Mouse (Mus musculus) midbrain, embryonic 14.5 days (tissue): Measurements from ENCODE around the gene Rarb. TPM values are rescaled to one million over a fixed set of nuclear protein-coding genes. Genes with fewer than 3 reads are reported as not detected.

Experiments
- ATAC-seq: fragments of 200-750 bp; cut with Nextera tagmentation; 2 replicates; pipeline ENCODE4 v1.8.0; 2017; ENCODE audit warnings: moderate number of reproducible peaks, moderate library complexity; ENCODE audit not compliant: low FRiP score, low TSS enrichment
- DNase-seq: peaks from one replicate; pipeline ENCODE4 v3.0.0-alpha.2; 2015
- H3K27ac ChIP-seq: fragments of 300-500 bp; sonication (generic); replicated peaks from 2 replicates; pipeline ENCODE4 v1.5.1; 2014; ENCODE audit warnings: mild to moderate bottlenecking, low read depth, low read length, moderate library complexity
- H3K27me3 ChIP-seq: fragments of 300-500 bp; sonication (generic); 2 replicates; pipeline ENCODE4 v1.6.1; 2014; ENCODE audit warnings: low read length, control low read depth, mixed read lengths; ENCODE audit not compliant: control insufficient read depth, insufficient read depth
- H3K36me3 ChIP-seq: fragments of 300-500 bp; sonication (generic); 2 replicates; pipeline ENCODE4 v1.6.1; 2014; ENCODE audit warnings: low read length, control low read depth; ENCODE audit not compliant: control insufficient read depth, insufficient read depth
- H3K4me1 ChIP-seq: fragments of 300-500 bp; sonication (generic); 2 replicates; pipeline ENCODE4 v1.6.1; 2014; ENCODE audit warnings: mild to moderate bottlenecking, antibody characterized with exemption, low read length, control low read depth; ENCODE audit not compliant: control insufficient read depth, insufficient read depth
- H3K4me2 ChIP-seq: fragments of 300-500 bp; sonication (generic); 2 replicates; pipeline ENCODE4 v1.6.1; 2014; ENCODE audit warnings: mild to moderate bottlenecking, low read length, moderate library complexity
- H3K4me3 ChIP-seq: fragments of 300-500 bp; sonication (generic); replicated peaks from 2 replicates; pipeline ENCODE4 v1.5.1; 2014; ENCODE audit warnings: low read depth, low read length
- H3K9ac ChIP-seq: fragments of 300-500 bp; sonication (generic); replicated peaks from 2 replicates; pipeline ENCODE4 v1.6.1; 2014; ENCODE audit warnings: mild to moderate bottlenecking, low read length, moderate library complexity
- H3K9me3 ChIP-seq: fragments of 300-500 bp; sonication (generic); 2 replicates; pipeline ENCODE4 v1.6.1; 2016; ENCODE audit warnings: low read length, control low read depth, mixed read lengths; ENCODE audit not compliant: control insufficient read depth
- WGBS: fragments of 180-500 bp; shearing (Covaris S2); extraction: QIAGEN DNeasy Blood & Tissue Kit; methylation state at CpG from one replicate; pipeline ENCODE4 v1.1.7; 2014; 5-methylcytosine and 5-hydroxymethylcytosine counted together
- polyA plus RNA-seq: library from polyadenylated mRNA; unstranded; fragments of >200 nt; fragmentation: Nextera tagmentation; extraction: Ambion mirVana; gene quantifications from 2 replicates; pipeline ENCODE4 v1.2.1, GENCODE M21; 2014

Gene Rarb
- polyA plus RNA-seq, 1 experiment from 2014 or later, result 8.4 TPM

DNA sequence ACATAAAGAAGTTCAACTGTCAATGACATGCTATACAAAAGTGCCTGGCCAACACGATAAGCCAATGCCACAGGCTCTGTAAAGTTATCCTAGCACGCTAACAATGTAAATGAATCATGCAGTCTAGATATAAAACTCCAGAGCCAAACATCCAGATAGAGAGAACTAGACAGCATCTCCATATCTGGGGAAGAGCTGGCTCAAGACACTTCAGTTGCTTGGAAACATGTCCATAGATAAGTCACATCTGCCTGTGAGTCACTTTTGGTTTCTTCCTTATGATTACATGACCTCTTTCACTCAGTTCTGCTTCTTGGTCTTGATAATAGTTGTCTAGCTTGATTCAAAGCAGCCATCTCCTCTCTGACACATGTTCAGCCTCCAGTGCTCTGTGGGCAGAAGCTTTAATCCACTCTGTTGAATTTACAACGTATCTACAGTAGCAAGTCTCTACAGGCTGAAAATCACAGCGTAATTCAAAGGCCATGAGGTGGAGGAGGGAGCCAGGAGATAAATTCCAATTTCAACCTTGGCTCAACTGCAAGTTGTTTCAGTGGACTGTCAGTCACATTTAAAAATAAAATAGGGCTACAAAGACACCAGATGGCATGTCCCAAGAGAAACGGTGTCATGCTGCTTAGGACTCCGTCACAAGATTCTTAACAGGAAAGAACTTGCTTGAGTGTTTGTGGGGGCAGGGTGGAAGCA is 271.3 kb downstream of the Rarb start:
- H3K27ac ChIP-seq, result no peak overlapping the region
- H3K4me2 ChIP-seq, result no peak overlapping the region
- no peaks in the 10 kb centered on the region for H3K4me1 ChIP-seq
- no peak overlapping the region for H3K9ac ChIP-seq
- 80% methylated on average over 6 of the region's 6 CpGs for WGBS
- no peaks in the 10 kb centered on the region for H3K36me3 ChIP-seq
- DNase-seq (no peak), ATAC-seq (no peak)
- no peaks in the 10 kb centered on the region for H3K9me3 ChIP-seq
- no peak overlapping the region for H3K4me3 ChIP-seq
- H3K27me3 ChIP-seq, result no peaks in the 10 kb centered on the region

DNA sequence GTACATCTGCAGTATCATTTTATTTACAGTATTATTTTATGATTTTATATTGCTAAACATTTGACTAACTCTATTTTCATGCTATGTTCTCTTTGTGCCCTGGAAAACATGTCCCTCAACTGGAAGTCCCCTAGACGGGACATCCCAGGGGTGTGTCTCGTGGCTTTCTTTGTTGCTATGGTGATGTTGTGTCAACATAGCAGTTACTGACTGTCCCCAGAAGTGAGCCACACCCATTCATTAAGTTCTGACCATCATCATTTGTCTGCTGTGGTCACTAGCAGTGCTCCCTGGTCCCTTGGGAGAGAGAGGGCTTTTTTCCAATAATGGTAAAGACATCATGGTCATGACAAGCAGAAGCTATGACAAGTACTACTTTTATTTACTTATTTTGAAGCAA is 274.0 kb downstream of the Rarb start:
- H3K27me3 ChIP-seq, result no peaks in the 10 kb centered on the region
- ATAC-seq, result no peak
- H3K4me1 ChIP-seq, result no peaks in the 10 kb centered on the region
- no peak overlapping the region for H3K27ac ChIP-seq
- H3K9me3 ChIP-seq, result no peaks in the 10 kb centered on the region
- DNase-seq, result no peak
- H3K4me3 ChIP-seq, result no peak overlapping the region
- H3K4me2 ChIP-seq, result no peak overlapping the region
- H3K36me3 ChIP-seq, result no peaks in the 10 kb centered on the region
- H3K9ac ChIP-seq, result no peak overlapping the region
- 68% methylated on average over 2 of the region's 2 CpGs for WGBS

DNA sequence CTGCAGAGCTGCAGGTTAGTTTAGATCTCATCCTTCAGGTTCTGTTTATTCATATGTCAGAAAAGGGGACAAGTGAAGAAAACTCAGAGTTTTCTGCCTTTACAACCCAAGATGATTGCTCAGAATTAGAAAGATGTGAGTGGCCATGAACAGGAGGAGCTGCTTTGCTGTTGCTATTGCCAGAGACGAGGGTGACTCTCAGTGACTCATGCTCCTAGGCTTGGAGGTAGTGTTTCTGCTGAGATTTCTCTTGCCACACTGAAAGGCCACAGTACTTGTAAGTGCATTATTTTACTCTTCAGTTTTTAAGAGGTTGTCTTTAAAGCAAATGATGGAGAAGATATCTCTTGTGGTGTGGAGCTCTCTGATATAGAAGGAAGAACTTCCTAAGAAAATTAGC is 277.3 kb downstream of the Rarb start:
- ATAC-seq, result no peak
- Histone ChIP-seq H3K4me1 (no peaks in the 10 kb centered on the region), H3K9ac (no peak overlapping the region), H3K27me3 (no peaks in the 10 kb centered on the region), H3K4me3 (no peak overlapping the region), H3K9me3 (no peaks in the 10 kb centered on the region), H3K4me2 (no peak overlapping the region), H3K27ac (no peak overlapping the region), H3K36me3 (no peaks in the 10 kb centered on the region)
- no peak for DNase-seq
- 79% methylated on average over 1 of the region's 1 CpGs for WGBS

- no peaks in the 10 kb centered on the region for H3K9me3 ChIP-seq
- H3K36me3 ChIP-seq, result no peaks in the 10 kb centered on the region
- no peak overlapping the region for H3K4me3 ChIP-seq
- no peak overlapping the region for H3K9ac ChIP-seq
- no peak overlapping the region for H3K4me2 ChIP-seq
- no peak overlapping the region for H3K27ac ChIP-seq
- H3K27me3 ChIP-seq, result no peaks in the 10 kb centered on the region
- no peaks in the 10 kb centered on the region for H3K4me1 ChIP-seq
- 55% methylated on average over 4 of the region's 4 CpGs for WGBS
- DNase-seq (no peak), ATAC-seq (no peak)
These were observed 281.5 kb downstream of the Rarb start for GRCm38 (mm10) chr14:16537433-16537832.

DNA sequence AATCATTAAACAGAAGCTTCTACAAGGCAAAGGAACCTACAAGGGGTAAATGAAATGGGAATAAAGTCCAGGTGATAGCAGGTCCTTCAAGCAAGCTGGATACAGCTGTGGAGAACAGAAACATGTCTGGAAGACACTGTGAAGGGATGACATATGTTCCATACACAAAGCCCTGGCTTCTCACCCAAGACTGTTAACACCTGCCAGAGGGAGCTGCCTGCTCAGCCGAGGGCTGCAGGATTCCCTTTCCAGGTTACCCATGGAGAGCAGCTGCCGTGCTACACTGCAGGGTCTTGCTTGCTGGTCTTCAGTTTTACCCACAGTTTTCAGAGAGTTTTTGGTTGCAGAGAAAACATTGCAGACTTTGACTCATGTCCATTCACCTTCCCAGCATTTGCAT is 290.3 kb downstream of the Rarb start:
- DNase-seq (no peak), ATAC-seq (no peak)
- 80% methylated on average over 2 of the region's 2 CpGs for WGBS

DNA sequence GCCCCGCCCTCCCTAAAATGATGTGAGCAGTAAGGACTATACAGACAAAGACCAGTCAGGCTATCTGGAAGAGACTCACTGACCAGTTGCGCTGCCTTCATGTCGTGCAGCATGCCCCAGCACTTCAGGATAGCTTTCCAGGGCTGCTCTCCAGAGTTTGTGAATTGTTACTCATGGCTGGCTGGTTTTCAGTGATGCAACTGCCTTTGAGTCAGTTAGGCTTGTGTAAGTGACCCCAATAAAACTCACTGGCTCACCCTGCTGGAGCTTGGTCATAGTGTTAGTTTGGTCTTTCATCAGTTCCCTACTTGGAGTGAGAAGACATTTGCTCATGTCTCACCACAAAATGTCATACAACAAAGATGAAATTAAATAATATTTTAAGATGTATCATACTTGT is 292.8 kb downstream of the Rarb start:
- DNase-seq, result no peak
- Histone ChIP-seq H3K4me1 (no peaks in the 10 kb centered on the region), H3K27ac (no peak overlapping the region), H3K9me3 (no peaks in the 10 kb centered on the region), H3K36me3 (no peaks in the 10 kb centered on the region), H3K27me3 (no peaks in the 10 kb centered on the region), H3K4me3 (no peak overlapping the region), H3K9ac (no peak overlapping the region), H3K4me2 (no peak overlapping the region)
- no peak for ATAC-seq
- 83% methylated on average over 3 of the region's 3 CpGs for WGBS

More for the DNA sequence above, 290.3 kb downstream of the Rarb start:
- Histone ChIP-seq H3K27ac (no peak overlapping the region), H3K4me3 (no peak overlapping the region), H3K4me1 (no peaks in the 10 kb centered on the region), H3K27me3 (no peaks in the 10 kb centered on the region), H3K36me3 (no peaks in the 10 kb centered on the region), H3K9me3 (no peaks in the 10 kb centered on the region), H3K9ac (no peak overlapping the region), H3K4me2 (no peak overlapping the region)

- H3K36me3 ChIP-seq, result no peaks in the 10 kb centered on the region
- no peak overlapping the region for H3K27ac ChIP-seq
- no peaks in the 10 kb centered on the region for H3K9me3 ChIP-seq
- H3K4me2 ChIP-seq, result no peak overlapping the region
- DNase-seq (no peak), ATAC-seq (no peak)
- no peaks in the 10 kb centered on the region for H3K27me3 ChIP-seq
- H3K4me1 ChIP-seq, result no peaks in the 10 kb centered on the region
- no peak overlapping the region for H3K4me3 ChIP-seq
- WGBS, result 74% methylated on average over 5 of the region's 5 CpGs
- no peak overlapping the region for H3K9ac ChIP-seq
These were observed 293.6 kb downstream of the Rarb start for GRCm38 (mm10) chr14:16525137-16525924.

GRCm38 (mm10) chr14:16522852-16523251 is 296.1 kb downstream of the Rarb start:
- H3K4me1 ChIP-seq, result peaks cover 6% of the 10 kb centered on the region; the same call in 1 of the 2 replicates
- DNase-seq, result no peak
- no peak for ATAC-seq
- no peak overlapping the region for H3K4me3 ChIP-seq
- H3K9ac ChIP-seq, result no peak overlapping the region
- H3K36me3 ChIP-seq, result no peaks in the 10 kb centered on the region
- H3K27me3 ChIP-seq, result no peaks in the 10 kb centered on the region
- H3K4me2 ChIP-seq, result no peak overlapping the region
- WGBS, result 83% methylated on average over 3 of the region's 3 CpGs
- no peaks in the 10 kb centered on the region for H3K9me3 ChIP-seq
- H3K27ac ChIP-seq, result no peak overlapping the region
